Mouse (Mus musculus): Measurements from ENCODE around the gene Bcl2l13. TPM values are rescaled to one million over a fixed set of nuclear protein-coding genes. Genes with fewer than 3 reads are reported as not detected.

Gene Bcl2l13
- polyA plus RNA-seq, 1 experiment from 2014 or later = 52.3 TPM

DNA sequence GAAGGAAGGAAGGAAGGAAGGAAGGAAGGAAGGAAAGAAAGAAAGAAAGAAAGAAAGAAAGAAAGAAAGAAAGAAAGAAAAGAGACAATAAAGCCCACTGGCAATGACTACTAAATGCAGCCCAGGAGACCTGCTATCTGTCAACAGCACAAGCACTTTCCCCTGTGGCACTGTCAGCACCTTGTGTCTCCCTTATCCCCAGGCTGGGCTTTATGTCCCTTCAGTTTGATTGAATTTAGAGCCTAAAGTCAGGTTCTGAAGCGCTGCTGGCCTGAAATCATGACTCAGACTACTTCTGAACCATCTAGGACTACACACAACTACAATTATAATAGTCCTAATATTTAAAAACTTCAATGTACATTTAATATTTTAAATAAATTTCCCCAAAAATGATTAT is 15.1 kb upstream of the Bcl2l13 start:
- DNase-seq (ENCODE audit: low spot score) = no peak
- Histone ChIP-seq H3K27me3 (replicated peaks; ENCODE audit: control insufficient read depth, insufficient read depth, low read length) (no peaks in the 10 kb centered on the region), H3K4me1 (replicated peaks; ENCODE audit: control insufficient read depth, insufficient read depth, low read length) (peaks cover 8% of the 10 kb centered on the region; the same call in 1 of the 2 replicates), H3K9me3 (ENCODE audit: control insufficient read depth, low read length) (peaks cover 3% of the 10 kb centered on the region; the same call in 1 of the 2 replicates), H3K36me3 (ENCODE audit: control insufficient read depth, insufficient read depth, low read length) (peaks cover 25% of the 10 kb centered on the region), H3K4me3 (ENCODE audit: low read depth, low read length) (peak overlapping the region; percentile 81), H3K9ac (ENCODE audit: low read depth, low read length) (peak overlapping the region; percentile 74), H3K4me2 (peak overlapping the region; percentile 74), H3K27ac (ENCODE audit: low read depth, low read length) (0 out of 2 replicates have a peak overlapping the region, but pooled peaks have one; percentile 19)
- ATAC-seq (replicated peaks; ENCODE audit: low FRiP score) = 0 out of 2 replicates have a peak, but pooled peaks have one; percentile 42
- 88% methylated on average over 1 of the region's 1 CpGs for WGBS

DNA sequence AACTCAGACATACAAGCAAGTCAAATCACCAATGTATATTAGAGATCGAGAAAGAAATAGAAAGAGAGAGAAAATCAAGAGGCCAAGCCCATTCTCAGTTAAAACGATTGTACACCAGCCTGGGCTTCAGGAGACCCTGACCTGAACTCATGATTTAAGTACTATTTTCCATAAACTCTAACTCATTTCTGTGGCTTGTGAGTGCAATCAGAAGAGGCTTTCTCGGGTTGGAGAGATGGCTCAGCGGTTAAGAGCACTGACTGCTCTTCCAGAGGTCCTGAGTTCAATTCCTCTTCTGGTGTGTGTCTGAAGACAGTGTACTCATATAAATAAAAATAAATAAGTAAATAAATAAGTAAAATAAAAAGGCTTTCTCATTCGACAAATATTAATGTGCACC is 14.3 kb upstream of the Bcl2l13 start:
- peaks cover 25% of the 10 kb centered on the region for H3K36me3 ChIP-seq (ENCODE audit: control insufficient read depth, insufficient read depth, low read length)
- peak overlapping the region; percentile 74 for H3K4me2 ChIP-seq
- H3K4me3 ChIP-seq (ENCODE audit: low read depth, low read length) = peak overlapping the region; percentile 81
- 48% methylated on average over 5 of the region's 5 CpGs for WGBS
- DNase-seq (ENCODE audit: low spot score) = no peak
- no peak for ATAC-seq (replicated peaks; ENCODE audit: low FRiP score)
- peak overlapping the region; percentile 19 for H3K27ac ChIP-seq (ENCODE audit: low read depth, low read length)
- H3K9me3 ChIP-seq (ENCODE audit: control insufficient read depth, low read length) = peaks cover 3% of the 10 kb centered on the region; the same call in 1 of the 2 replicates
- no peaks in the 10 kb centered on the region for H3K27me3 ChIP-seq (replicated peaks; ENCODE audit: control insufficient read depth, insufficient read depth, low read length)
- peaks cover 8% of the 10 kb centered on the region; the same call in 1 of the 2 replicates for H3K4me1 ChIP-seq (replicated peaks; ENCODE audit: control insufficient read depth, insufficient read depth, low read length)
- H3K9ac ChIP-seq (ENCODE audit: low read depth, low read length) = peak overlapping the region; percentile 74

DNA sequence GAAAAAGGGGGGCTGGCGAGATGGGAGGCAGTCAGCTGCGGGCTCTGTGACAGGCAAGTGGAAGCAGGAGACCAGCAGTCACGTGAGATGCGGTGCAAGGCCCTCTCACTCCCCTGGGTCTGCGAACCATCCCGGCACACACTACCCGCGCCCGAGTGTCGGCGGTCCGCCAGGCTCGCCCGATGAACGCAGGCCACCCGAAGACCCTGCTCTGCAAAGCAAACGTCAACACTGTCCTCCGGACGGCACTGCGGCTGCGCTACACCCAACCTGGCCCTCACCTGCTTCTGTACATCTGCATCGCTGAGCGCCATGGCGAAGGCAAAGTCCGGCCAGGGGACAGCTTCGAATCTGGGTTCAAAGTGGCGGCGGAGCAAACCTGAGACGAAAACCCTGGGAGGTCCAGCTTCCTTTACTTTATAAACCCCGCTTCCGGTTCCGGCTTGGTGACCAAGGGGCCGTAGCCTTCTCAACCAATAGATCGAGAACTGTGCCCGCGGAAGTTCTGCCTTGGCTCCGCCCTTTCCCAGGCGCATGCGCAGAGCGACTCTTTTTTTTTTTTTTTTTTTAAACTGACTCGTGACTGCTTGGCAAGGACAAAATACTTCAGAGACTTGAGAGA is 13.6 kb upstream of the Bcl2l13 start, which contains the start of gene Atp6v1e1:
TSS of gene Atp6v1e1 (minus strand) at position 487 of the 622 bp plus-strand sequence.
- peaks cover 22% of the 10 kb centered on the region for H3K36me3 ChIP-seq (ENCODE audit: control insufficient read depth, insufficient read depth, low read length)
- no peaks in the 10 kb centered on the region for H3K27me3 ChIP-seq (replicated peaks; ENCODE audit: control insufficient read depth, insufficient read depth, low read length)
- peaks cover 8% of the 10 kb centered on the region; the same call in 1 of the 2 replicates for H3K4me1 ChIP-seq (replicated peaks; ENCODE audit: control insufficient read depth, insufficient read depth, low read length)
- H3K4me3 ChIP-seq (ENCODE audit: low read depth, low read length) = peak within 1 kb of the TSS; percentile 81
- H3K9me3 ChIP-seq (ENCODE audit: control insufficient read depth, low read length) = peaks cover 2% of the 10 kb centered on the region; the same call in 1 of the 2 replicates
- H3K9ac ChIP-seq (ENCODE audit: low read depth, low read length) = peak within 1 kb of the TSS; percentile 74
- peak within 1 kb of the TSS; percentile 74 for H3K4me2 ChIP-seq
- DNase-seq (ENCODE audit: low spot score) (peak; percentile 91), ATAC-seq (replicated peaks; ENCODE audit: low FRiP score) (peak; percentile 90)
- peak within 1 kb of the TSS; percentile 81 for H3K27ac ChIP-seq (ENCODE audit: low read depth, low read length)
- WGBS = under 1% methylated on average over 41 of the region's 41 CpGs

DNA sequence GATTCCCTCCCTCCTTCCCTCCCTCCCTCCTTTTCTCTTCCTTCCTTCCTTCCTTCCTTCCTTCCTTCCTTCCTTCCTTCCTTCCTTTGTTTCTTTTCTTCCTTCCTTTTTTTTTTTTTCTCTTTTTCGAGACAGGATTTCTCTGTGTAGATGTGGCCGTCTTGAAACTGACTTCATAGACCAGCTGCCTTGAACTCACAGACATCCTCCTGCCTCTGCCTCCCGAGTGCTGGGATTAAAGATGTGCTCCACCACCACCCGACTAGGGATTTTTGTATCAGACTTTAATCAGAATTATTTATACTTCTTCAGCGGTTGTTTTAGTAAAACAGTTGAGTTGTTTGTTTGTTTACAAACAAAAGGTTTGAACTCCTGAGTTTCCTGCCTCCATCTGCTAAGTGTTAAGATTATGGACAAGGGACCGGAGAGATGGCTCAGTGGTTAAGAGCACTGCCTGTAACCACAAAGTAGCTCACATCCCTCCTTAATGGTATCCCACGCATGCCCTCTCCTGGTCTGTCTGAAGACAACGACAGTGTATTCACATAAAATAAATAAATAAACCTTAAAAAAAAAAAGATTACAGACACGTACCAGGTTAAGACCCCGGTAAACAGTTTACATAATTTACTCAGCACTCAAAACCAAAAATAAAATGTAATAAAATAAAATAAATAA is 12.9 kb upstream of the Bcl2l13 start:
- peak overlapping the region; percentile 44 for H3K4me2 ChIP-seq
- peaks cover 15% of the 10 kb centered on the region for H3K36me3 ChIP-seq (ENCODE audit: control insufficient read depth, insufficient read depth, low read length)
- H3K4me1 ChIP-seq (replicated peaks; ENCODE audit: control insufficient read depth, insufficient read depth, low read length) = peaks cover 8% of the 10 kb centered on the region; the same call in 1 of the 2 replicates
- H3K27me3 ChIP-seq (replicated peaks; ENCODE audit: control insufficient read depth, insufficient read depth, low read length) = no peaks in the 10 kb centered on the region
- DNase-seq (ENCODE audit: low spot score) (no peak), ATAC-seq (replicated peaks; ENCODE audit: low FRiP score) (no peak)
- 0 out of 2 replicates have a peak overlapping the region, but pooled peaks have one; percentile 11 for H3K9ac ChIP-seq (ENCODE audit: low read depth, low read length)
- no peaks in the 10 kb centered on the region for H3K9me3 ChIP-seq (ENCODE audit: control insufficient read depth, low read length)
- WGBS = 63% methylated on average over 10 of the region's 10 CpGs
- no peak overlapping the region for H3K4me3 ChIP-seq (ENCODE audit: low read depth, low read length)
- H3K27ac ChIP-seq (ENCODE audit: low read depth, low read length) = peak overlapping the region; percentile 28; the same call in 1 of the 2 replicates

DNA sequence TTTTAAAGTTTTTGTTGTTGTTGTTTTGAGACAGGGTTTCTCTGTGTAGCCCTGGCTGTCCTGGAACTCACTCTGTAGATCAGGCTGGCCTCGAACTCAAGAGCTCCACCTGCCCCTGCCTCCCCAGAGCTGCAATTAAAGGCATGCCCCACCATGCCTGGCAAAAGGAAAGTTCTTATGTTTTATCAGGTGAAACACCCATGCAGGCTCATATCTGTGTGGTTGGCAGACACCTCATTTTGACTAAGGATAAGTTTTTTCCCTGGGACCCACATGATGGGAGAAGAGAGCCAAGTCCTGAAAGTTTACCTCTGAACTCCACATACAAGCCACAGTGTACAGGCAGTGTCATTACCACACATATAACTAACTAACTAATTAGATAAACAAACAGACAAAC is 6.0 kb upstream of the Bcl2l13 start:
- DNase-seq (ENCODE audit: low spot score) (no peak), ATAC-seq (replicated peaks; ENCODE audit: low FRiP score) (peak; percentile 77)
- Histone ChIP-seq H3K4me3 (ENCODE audit: low read depth, low read length) (no peak overlapping the region), H3K27ac (ENCODE audit: low read depth, low read length) (peak overlapping the region; percentile 100), H3K9ac (ENCODE audit: low read depth, low read length) (no peak overlapping the region), H3K9me3 (ENCODE audit: control insufficient read depth, low read length) (no peaks in the 10 kb centered on the region), H3K27me3 (replicated peaks; ENCODE audit: control insufficient read depth, insufficient read depth, low read length) (no peaks in the 10 kb centered on the region), H3K36me3 (ENCODE audit: control insufficient read depth, insufficient read depth, low read length) (no peaks in the 10 kb centered on the region), H3K4me1 (replicated peaks; ENCODE audit: control insufficient read depth, insufficient read depth, low read length) (peaks cover 29% of the 10 kb centered on the region), H3K4me2 (peak overlapping the region; percentile 21; the same call in 1 of the 2 replicates)
- WGBS = 46% methylated on average over 1 of the region's 1 CpGs

DNA sequence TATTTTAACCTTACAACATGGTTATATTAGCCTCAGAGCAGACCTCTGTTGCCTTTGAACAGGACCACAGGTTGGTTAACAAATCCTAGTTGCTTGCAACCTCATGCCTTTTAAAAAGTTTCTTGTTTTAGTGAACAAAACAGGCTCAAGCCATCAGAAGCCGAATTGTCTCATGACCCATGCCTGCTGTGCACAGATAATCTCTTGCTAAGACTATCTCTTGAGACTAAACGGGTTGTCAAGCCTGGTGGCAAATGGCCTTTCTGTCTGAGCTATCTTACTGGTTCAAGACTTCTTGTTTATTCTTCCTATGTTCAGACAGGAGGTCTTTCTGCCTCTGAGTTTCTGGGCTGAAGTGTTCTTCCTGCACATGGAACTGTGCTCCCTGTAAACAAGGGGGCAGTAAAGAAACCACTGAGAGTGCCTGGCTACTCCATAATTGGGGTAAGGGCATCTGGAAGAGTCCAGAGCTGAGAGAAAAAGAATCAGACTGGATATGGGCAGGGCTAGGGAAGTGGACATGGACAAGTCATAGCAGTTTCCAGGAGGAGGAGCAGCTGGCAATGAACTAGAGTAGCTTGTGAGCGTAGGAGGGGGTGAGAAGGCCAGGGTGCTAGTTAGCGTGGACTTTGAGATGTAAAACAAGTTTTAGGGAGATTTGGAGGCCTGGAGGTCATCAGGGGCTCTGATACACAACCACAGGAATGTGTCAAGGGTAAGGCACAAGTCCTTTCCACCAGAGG is 5.0 kb upstream of the Bcl2l13 start:
- Histone ChIP-seq H3K27ac (ENCODE audit: low read depth, low read length) (peak overlapping the region; percentile 100), H3K4me3 (ENCODE audit: low read depth, low read length) (peak overlapping the region; percentile 2; the same call in 1 of the 2 replicates), H3K9me3 (ENCODE audit: control insufficient read depth, low read length) (no peaks in the 10 kb centered on the region), H3K36me3 (ENCODE audit: control insufficient read depth, insufficient read depth, low read length) (no peaks in the 10 kb centered on the region), H3K4me1 (replicated peaks; ENCODE audit: control insufficient read depth, insufficient read depth, low read length) (peaks cover 29% of the 10 kb centered on the region), H3K27me3 (replicated peaks; ENCODE audit: control insufficient read depth, insufficient read depth, low read length) (no peaks in the 10 kb centered on the region), H3K9ac (ENCODE audit: low read depth, low read length) (peak overlapping the region; percentile 62), H3K4me2 (peak overlapping the region; percentile 62)
- DNase-seq (ENCODE audit: low spot score) = no peak
- peak; percentile 71 for ATAC-seq (replicated peaks; ENCODE audit: low FRiP score)
- WGBS = 29% methylated on average over 4 of the region's 4 CpGs

DNA sequence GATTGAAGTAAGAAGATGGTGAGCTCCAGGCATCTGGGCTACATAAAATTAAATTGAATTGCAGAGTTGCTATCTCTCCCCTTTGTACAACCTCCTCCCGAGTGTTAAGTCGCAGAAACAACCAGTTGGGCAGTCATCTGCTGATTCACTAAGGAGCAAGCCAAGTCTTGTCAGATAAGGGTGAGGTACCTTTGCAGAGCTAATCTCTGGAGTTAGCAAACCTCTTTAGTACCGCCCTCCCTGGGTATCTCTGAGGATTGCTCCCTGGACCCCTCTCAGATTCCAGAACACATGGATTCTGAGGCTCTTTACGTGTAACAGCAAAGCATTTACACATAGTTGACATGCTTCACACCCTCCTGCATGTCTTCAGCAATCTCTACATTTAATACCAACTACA is 3.9 kb upstream of the Bcl2l13 start:
- Histone ChIP-seq H3K9ac (ENCODE audit: low read depth, low read length) (peak overlapping the region; percentile 62; the same call in 1 of the 2 replicates), H3K4me1 (replicated peaks; ENCODE audit: control insufficient read depth, insufficient read depth, low read length) (peaks cover 32% of the 10 kb centered on the region), H3K4me2 (peak overlapping the region; percentile 62), H3K36me3 (ENCODE audit: control insufficient read depth, insufficient read depth, low read length) (no peaks in the 10 kb centered on the region), H3K27me3 (replicated peaks; ENCODE audit: control insufficient read depth, insufficient read depth, low read length) (no peaks in the 10 kb centered on the region), H3K27ac (ENCODE audit: low read depth, low read length) (peak overlapping the region; percentile 100), H3K4me3 (ENCODE audit: low read depth, low read length) (no peak overlapping the region), H3K9me3 (ENCODE audit: control insufficient read depth, low read length) (no peaks in the 10 kb centered on the region)
- peak; percentile 64 for ATAC-seq (replicated peaks; ENCODE audit: low FRiP score)
- no peak for DNase-seq (ENCODE audit: low spot score)
- 38% methylated on average over 4 of the region's 4 CpGs for WGBS

DNA sequence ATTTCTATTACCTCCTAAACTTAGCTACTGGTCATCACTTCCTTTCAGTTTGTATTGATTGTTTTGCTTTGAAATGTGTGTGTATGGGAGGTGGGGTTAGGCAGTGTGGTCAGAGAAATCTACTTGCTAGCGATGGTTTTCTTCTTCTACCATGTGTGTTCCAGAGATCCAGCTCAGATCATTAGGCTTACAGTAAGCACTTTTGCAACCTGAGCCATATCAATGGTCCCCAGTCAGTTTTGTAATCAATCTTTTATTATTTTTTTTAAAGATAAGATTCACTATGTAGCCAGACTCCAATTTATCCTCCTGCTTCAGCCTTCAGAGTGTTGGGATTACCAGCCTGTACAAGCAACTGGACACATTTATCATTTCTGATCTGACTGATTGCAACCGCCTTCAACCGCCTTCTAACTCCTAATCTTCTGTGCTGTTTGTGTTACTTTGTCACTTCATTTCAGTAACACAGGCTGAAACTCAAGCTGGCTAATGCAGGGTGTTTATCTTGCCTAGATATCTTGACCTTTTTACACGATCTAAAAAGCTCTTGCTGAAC is 1.2 kb upstream of the Bcl2l13 start:
- DNase-seq (ENCODE audit: low spot score) = no peak

More for the DNA sequence above, 1.2 kb upstream of the Bcl2l13 start:
- H3K4me1 ChIP-seq (replicated peaks; ENCODE audit: control insufficient read depth, insufficient read depth, low read length) = peaks cover 29% of the 10 kb centered on the region
- peak overlapping the region; percentile 85 for H3K4me2 ChIP-seq
- WGBS = 45% methylated on average over 4 of the region's 4 CpGs
- no peak overlapping the region for H3K4me3 ChIP-seq (ENCODE audit: low read depth, low read length)
- H3K36me3 ChIP-seq (ENCODE audit: control insufficient read depth, insufficient read depth, low read length) = peaks cover 6% of the 10 kb centered on the region
- peak overlapping the region; percentile 97 for H3K27ac ChIP-seq (ENCODE audit: low read depth, low read length)
- 0 out of 2 replicates have a peak overlapping the region, but pooled peaks have one; percentile 42 for H3K9ac ChIP-seq (ENCODE audit: low read depth, low read length)
- peak; percentile 19 for ATAC-seq (replicated peaks; ENCODE audit: low FRiP score)
- H3K9me3 ChIP-seq (ENCODE audit: control insufficient read depth, low read length) = no peaks in the 10 kb centered on the region
- no peaks in the 10 kb centered on the region for H3K27me3 ChIP-seq (replicated peaks; ENCODE audit: control insufficient read depth, insufficient read depth, low read length)

All from liver, embryonic 11.5 days (tissue).